Mouse (Mus musculus) testis, adult 2 months (tissue): Measurements from ENCODE around the gene Olfr904.

Source experiments
- CTCF ChIP-seq: fragments of 200-500 bp; IDR thresholded peaks from 2 replicates; pipeline ENCODE4 v1.5.1; 2012; ENCODE audit warnings: low read depth, mild to moderate bottlenecking, inconsistent platforms, low read length, moderate library complexity; ENCODE audit not compliant: control insufficient read depth, insufficient read depth, insufficient replicate concordance
- POLR2A ChIP-seq: fragments of 200-500 bp; IDR thresholded peaks from 2 replicates; pipeline ENCODE4 v1.6.1; 2012; ENCODE audit warnings: low read depth, mild to moderate bottlenecking, inconsistent platforms, low read length, moderate library complexity; ENCODE audit not compliant: control insufficient read depth

DNA sequence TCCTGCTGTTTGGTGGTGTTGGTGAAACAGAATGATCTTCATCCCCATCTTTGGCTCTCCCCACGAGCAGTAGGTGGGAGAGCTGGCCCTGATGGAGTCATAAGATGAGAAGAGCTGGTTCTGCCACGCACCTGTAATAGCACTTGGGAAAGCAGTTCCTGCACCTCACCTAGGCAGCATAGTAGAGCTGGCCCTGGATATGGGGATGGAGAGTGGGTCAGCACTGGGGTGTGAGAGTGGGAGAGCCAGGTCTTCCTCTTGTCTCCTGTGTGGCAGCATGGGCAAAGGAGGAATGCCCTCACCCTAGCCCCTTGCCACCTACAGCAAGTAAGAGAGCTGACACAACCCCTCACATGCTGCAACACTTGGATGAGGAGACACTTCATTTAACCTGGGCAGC, 49.4 kb downstream of the Olfr904 start:
- TF ChIP-seq CTCF (no peak), POLR2A (no peak)
